Mouse (Mus musculus) urinary bladder, postnatal 25 days (tissue): ENCODE data around the gene Xxylt1.

Experiments used
- DNase-seq: peaks from one replicate; pipeline ENCODE4 v3.0.0; 2022; ENCODE audit warnings: low spot score

The Xxylt1 gene

DNA sequence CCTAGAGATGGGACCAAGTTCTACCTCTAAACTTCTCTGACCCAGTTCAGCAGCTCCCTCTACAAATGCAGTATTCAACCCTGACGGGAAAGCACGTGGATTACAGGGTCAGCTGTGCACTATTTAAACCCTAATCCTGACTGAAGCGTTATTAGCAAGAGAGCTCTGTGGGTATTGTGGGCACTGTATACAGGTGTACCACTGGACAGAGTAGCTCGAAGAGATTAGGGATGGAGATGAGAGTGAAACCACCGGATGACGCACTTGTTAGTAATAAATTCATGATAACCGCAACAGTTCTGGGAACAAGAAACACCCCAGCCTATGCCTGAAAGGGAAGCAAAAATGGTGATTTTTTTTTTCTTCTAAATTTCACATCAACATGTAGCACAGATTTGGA, 57.0 kb downstream of the Xxylt1 start:
- no peak for DNase-seq

DNA sequence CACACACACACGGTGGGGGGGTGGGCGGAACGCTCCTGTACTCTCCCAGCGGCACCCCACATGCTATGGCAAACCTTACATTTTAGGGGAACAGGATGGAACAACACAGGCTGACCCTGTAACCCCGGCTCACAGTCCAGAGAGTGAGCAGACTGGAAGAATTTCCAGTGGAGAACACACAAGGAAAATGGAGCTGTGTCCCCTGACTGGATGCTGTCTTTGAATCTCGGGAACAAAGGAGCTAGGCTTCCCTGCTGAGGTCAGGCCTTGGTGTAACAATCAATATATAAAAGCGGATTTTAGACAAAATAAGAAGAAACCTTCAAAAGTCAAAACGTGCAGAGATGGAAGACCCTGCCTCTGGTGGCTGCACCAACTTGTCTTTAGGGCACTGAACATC, 57.4 kb downstream of the Xxylt1 start:
- DNase-seq = no peak

DNA sequence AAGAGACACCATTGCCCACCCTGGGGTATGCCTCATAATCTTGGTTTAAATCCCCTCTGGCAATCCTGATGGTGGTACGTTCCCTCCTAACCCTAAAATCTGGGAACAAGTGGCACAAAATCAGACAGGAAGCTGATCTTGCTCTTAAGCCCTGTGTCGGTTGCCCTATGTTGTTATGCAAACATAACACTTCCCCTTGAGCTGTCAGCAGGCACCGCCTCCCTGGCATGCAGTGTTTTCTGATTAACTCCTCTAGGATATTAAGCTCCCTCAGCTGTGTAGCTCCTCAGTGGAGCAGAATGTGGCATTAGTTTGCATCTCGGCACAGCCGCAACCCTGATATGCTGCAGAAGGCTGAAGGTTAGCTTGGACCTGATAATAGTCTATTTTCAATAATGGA, 58.9 kb downstream of the Xxylt1 start:
- no peak for DNase-seq

DNA sequence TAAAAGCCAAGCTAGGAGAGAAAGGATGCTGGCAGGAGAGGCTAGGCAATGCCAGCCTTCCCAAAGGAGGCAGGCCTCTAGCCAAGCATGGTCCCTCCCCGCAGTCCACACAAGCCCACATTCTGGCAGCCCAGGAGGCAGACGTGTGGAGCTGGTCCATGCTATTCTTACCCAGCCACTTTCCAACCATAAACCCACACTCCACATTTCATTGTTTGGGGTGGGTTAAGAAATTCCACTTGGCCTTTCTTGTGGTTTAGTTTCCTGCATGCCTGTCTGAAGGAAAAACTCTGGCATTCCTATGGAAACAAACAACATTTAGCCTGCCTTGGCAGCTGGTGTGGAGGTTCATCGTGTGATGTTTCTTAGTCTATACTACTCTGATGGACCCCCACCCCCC, 61.7 kb downstream of the Xxylt1 start:
- no peak for DNase-seq

DNA sequence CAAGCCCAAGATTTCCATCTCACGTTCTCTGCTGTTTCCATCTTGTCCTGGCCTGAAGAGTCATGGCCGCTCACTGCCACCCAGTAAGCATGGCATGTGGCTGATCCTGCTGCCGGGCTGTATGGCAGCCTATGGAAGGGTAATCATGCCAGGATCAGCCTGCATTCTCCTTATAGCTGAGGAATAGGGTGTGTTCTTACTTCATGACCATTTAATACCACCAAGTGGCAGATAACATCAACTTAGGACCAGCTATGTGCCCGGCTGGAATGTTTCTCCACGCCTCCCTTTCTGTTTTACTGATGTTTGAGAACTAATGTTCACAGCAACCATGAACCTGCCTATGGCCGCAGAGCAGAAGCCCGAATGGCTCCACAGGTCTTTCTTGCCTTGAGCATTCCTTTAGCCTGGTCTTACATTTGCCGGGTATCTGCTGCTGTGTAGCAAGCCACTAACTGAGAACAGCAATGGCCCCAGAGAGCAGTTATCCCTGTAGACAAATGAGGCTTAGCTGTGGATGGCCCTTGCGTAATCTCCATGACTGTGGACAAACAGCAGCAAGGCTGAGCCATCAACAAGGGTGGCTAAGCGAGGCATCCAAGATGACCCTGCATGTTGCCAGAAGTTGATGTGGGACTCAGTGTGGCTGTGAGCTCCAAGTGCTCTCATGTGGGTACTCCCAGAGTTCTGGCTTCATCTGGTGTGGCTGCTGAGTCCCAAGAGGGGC, 63.4 kb downstream of the Xxylt1 start:
- no peak for DNase-seq

DNA sequence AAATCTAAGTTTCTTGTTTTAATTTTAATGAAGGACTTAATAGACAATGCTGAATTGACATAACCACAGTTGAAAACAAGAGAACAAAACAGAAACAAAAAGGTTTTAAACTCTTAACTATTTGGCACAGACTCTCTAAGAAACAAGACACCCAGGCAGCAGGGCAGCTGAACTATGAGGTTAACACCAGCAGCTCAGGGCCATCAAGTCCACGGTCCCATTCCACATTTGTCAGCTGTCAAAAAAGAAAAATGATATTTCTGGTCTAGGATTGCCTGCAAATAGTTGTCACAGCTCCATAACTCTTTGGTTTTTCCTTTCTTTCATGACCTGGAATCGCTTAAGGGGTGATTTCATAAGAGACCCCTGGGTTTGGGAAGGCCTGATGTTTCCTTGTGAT, 64.6 kb downstream of the Xxylt1 start:
- DNase-seq = no peak

DNA sequence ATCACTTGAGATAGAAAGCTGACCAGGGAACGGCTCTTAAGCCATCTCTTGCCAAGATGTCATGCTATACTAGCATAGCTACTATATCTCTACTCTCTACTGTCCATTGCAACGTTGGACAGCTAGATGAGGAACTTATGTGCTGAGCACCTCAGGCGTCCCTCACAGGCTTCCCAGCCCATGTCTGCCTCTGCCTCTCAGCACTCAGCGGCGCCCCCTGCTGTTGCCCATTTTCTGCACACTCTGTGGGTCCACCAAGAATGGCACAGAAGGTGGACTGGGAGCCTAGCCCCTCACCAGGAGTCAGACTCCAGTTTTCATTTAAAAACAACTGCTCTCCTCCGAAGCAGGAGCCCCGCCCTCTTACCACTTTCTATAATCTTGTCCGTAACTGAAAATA, 65.1 kb downstream of the Xxylt1 start:
- DNase-seq = no peak

DNA sequence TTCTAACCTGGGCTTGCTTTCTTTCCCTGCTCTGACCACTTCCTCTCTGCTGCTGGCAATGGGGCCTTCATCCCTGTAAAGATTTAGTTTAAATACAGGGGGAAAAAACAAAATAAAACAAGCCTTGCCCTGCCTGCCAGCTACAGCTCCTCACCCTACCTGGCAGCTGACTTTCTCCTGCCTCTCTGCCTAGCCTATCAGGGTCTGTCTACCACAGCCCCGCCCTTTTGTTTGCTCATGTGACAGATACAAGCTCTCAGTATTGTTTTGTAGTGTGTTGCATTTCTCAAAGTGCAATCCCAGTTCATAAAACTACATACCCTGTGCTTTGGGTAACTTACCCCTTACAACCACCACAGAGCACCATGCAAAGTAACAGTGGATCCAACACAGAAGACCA, 66.0 kb downstream of the Xxylt1 start:
- DNase-seq = no peak

DNA sequence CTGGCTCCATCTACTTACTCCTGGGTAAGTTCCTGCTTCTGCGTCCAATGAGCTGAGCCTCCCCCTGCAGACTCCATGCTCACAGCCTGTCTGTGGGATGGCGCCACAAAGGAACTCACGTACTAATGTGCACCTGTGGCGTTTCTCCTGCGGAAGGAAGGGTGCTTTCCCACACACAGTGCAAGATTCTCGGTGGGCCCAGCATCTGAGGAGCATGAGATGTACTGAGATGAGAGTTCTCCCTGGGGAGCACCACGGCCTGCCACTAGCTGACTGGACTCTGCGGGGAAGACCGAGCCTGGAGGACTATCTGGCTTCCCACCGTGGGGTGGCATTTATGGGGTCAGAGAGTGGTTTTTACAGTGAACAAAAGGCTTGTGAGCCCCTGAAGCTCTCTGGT, 69.0 kb downstream of the Xxylt1 start:
- no peak for DNase-seq

DNA sequence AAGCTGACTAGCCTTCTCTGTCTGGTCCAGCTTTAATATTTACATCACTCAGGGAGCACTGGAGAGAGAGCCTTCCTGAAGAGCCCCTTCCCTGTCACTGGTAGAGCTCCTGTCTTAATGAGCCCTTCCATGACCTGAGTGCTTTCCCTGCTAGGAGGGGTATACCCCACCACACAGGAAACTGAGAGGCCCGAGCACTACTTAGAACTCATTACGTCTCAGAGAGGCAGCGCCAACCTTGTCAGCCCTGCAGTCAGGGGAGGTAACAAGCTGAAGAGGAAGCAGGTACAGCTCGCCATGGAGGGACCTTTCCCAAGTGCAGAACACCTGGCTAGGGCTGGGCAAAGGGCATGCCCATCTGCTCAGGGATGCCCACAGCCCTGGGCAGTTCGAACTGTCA, 70.8 kb downstream of the Xxylt1 start:
- no peak for DNase-seq

DNA sequence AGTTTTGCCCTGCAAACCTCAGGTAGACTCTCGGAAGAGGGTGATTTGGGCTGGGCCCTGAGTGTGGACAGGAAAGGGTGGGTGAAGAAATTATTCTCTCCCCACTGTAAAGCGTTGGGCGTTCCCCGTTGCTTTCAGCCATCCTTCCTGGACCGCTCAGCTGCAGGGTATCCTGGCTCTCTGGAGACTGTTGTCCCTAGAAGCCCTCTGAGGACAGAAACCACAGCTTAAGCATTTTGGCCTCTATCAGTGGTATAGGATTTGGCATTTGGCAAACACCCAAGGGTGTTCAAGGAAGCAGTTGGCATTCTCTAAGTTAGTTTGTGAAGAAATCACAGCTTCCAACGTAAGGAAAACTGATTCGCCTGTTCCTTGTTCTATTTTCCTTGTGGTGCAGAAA, 72.9 kb downstream of the Xxylt1 start:
- DNase-seq = no peak

DNA sequence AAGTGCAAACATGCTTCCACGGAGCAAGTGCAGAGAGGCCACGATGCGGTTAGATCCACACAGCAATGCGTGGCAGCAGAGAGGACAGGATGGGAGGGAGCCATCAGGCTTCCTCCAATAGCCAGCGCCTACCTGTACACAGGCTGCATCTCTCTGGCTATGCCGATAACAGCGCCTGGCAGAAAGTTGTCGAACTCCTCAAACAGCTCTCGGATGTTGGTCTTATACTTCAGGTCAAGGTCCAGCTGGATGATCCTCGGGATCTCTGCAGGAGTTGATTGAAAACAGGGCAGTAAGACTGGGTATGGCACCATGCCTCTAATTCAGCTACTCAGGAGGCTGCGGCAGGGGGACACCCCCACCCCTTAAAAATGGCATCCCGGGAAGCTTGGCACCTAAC, 73.7 kb downstream of the Xxylt1 start:
- DNase-seq = no peak

DNA sequence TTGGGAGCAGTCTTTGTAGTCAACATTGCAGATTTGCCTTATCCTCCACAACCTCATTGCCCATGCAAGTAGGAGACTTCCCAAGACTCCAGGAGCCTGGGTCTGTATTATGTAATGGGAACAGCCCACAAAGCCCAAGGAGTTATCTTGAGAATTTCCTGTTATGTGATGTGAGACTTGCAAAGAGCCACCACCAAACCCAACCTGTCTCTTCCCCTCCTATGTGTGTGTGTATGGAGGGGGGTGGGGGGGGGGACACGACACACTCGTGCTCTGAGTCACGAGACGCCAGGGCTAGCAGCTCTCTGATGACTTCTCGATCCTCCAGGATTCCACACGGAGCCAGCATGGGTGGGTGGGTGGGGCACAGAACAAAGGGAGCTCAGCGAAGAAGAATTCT, 75.5 kb downstream of the Xxylt1 start:
- no peak for DNase-seq

DNA sequence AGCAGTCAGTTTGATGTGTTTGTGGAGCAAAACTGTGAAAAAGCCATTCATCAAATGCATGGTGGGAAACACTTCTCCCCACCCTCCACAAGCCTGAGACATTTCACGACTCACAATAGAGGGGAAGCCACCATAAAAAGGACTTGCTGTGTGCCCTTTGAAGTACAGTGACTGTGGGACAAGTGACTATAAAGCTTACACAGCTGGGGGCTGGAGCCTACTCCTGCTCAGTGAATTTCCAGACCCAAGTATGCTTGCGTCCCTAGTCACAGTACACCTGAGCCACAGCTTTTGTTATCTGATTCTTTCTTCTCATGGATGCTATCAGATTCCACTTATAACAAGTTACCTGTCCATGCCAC, 76.9 kb downstream of the Xxylt1 start:
- DNase-seq = no peak

DNA sequence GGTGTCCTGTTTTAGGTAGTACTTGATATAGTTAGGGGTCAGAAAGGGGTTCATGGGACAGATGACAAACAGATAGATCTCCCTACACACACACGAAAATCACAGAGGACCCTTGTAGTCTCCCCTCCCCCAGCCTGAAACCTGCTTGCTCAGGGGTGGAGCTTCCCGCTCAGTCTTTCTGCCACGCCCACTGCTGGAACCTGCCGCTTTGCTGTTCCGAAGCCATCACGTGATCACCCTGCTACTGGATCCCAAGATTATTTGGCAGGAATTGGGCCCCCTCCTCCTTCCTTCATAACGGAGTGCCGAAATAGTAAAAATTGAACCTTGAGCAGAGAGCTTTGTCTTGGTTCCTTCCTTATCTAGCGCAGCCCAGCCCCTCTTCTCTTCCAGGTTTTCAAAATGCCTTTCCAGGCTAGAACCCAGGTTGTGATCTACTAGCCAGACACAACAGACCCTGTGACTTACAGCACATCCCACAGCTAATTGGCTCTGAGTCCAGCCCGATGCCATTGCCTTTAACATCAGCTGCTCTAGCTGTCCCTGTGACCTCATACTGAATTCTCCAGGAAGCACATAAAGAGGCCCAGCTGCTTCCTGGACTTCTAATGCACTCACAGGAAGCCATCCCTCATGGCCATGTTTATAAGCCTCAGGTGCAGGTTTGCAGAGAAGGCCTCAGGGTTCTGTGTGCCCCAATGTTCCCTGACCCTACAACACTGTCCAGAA, 77.5 kb downstream of the Xxylt1 start:
- peak; percentile 13 for DNase-seq

DNA sequence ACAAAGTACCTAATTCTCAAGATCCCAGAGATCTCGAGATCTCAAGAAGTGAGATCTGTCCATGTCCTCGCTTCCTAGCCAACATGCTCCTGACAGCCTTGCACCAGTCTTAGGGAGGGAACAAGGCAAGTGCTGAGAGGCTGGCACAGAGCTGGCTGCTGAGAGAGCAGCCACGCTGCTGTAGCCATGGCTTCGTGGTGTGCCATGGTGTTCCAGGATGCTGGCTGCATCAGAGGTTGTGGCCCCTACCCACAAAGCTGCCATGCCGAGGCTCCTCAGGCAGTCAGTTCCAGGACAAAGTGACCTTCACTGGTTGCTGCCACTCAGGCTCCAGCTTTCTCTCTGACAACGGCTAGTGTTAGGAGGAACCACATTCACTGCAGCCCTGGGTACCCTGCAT, 78.3 kb downstream of the Xxylt1 start:
- DNase-seq = no peak

DNA sequence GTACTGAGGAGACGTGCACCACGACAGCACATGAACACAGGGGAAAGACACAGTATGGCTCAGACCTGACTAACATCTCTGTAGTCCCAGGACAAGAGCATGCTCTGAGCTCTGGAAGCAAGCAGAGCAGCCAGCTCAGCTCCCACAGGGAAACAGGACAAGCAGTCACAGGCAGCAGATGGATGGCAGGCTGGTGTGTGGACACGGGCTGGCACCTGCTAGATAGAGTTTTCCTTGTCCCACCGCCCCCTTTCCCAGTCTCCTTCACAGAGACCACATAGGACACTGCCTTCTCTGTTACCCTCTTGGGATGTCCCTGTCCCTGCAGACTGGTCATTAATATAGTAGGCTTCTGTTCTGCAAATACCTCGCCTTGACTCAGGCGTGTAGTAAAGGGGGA, 79.1 kb downstream of the Xxylt1 start:
- no peak for DNase-seq

DNA sequence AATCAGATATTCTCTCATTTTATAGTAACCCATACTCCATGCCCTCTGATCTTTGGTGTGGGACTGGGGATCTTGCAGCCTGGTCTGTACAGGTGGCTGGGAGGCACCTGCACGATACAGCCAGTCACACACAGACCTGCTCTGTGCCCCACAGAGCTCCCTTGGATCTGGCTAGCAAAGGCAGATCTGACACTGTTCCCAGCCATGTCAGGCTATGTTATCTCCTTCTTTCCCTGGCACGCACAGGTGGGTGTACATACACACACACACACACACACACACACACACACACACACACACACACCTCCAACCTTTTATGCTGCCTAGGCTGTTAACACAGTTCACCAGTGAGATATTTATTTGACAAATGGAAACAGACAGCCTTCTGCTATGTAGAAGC, 82.5 kb downstream of the Xxylt1 start:
- no peak for DNase-seq

DNA sequence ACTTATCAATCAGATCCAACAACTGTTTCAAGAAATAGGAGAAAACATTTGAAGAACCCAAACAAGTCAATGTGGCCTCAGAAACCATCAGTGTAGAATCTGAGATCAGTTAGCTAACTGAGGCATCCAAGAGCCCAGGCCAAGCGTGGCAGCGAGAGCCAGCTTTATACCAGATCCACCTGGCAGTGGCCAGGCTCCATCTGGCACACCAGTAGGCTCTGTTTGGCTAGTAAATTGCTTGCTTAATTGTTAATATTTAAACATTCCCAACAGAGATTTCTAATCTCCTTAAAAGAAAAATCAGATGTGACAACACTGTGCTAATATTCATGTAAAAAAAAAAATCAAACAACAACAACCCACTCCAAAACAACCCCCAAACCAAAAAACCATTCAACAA, 83.2 kb downstream of the Xxylt1 start:
- no peak for DNase-seq

DNA sequence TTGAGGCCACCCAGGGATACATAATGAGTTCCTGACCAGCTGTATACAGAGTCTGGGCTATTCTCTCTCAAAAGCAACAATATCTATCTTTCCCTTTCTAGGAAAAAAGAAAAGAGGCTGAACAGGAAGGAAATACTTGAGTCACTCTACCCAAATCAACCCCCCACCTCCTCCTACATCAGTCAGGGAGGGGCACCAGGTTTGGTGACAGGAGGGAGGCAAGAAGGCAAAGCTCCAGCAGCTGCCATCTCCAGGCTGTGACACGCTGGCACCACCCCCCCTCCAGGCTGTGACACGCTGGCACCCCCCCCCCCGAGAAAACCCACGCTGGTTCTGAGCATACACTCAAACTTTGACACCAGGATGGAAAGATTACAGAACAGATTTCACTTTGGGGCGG, 85.8 kb downstream of the Xxylt1 start:
- no peak for DNase-seq

DNA sequence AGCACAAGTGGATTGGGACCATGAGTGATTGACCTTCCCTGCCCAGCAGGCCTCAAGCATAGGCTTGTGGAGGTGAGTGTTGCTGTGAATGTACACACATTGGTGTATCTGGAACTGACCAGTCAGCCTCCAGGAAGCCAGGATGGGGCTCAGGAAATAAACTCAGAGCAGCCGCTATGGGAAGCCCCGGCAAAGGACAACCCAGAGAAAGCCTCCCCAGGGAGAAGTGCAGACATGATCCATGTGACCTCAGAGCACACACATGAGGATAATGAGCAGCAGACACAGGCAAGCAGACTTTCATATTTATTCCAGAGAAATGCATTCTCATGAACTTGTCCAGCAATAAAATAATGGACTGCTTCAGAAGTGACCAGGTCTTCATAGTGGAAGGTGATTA, 86.4 kb downstream of the Xxylt1 start:
- DNase-seq = no peak

DNA sequence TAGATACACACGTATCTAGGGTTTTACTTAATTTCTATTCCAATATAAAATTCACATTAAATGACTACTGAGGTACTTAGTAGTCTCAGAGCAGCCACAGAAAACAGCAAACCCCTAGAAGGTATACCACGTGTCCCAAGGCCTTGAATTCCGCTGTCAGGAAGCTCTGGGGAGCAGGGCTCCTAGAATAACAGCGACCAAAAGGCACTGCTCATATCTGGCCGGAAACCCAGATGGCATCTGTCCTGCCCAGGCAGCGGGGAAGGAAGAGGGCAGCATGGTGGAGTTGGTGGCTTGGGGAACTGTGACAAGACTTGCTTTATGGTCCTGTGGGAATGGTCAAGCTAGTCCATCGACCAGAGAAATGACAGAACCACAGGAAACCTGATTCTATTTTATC, 86.9 kb downstream of the Xxylt1 start:
- no peak for DNase-seq

DNA sequence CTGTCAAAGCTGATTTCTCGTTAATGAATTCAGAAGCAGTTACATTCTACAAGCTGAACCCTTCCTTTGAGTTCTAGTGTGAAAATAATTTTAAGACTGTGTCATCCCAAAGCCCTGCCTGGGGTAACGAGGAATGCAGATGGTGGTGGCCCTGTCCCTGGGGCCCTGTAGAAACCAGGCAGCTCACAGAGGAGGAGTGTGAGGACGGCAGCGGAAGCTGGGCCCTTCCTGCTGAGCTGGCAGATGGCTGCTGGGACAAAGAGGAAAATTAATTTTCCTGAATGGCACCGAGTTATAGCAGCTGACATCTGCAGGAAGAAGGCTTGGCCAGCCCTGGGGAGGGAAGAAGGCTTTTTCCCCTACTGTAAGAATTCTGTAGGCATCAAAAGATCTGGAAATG, 88.7 kb downstream of the Xxylt1 start:
- DNase-seq = no peak

DNA sequence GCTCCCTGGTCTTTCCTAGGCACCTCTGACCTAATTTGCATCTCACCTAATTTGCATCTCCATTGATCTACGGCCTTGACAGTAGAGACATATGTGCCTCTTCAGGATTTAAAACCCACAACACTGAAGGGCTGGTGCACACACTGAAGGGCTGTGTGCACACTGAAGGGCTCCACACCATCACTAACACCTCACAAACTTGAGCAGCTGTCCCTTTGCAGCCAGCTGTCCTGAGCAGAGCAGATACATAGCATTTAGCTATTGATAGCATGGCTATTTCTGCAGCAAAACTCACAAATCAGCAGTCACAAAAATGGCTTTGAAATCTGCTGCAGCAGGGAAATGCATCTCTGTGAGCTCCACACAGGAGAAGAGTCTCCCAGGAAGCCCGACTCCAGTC, 90.6 kb downstream of the Xxylt1 start:
- no peak for DNase-seq
